Mouse (Mus musculus) liver, postnatal 0 days (tissue): Measurements from ENCODE around the gene Tfb2m.

ENCODE experiments used
- CTCF ChIP-seq: sonication (generic); IDR thresholded peaks from 2 replicates; pipeline ENCODE4 v1.5.1; 2016; ENCODE audit warnings: antibody characterized with exemption, low read depth
- EP300 ChIP-seq: IDR thresholded peaks from 2 replicates; pipeline ENCODE4 v1.6.1; 2016; ENCODE audit warnings: antibody characterized with exemption, low read depth, mild to moderate bottlenecking

DNA sequence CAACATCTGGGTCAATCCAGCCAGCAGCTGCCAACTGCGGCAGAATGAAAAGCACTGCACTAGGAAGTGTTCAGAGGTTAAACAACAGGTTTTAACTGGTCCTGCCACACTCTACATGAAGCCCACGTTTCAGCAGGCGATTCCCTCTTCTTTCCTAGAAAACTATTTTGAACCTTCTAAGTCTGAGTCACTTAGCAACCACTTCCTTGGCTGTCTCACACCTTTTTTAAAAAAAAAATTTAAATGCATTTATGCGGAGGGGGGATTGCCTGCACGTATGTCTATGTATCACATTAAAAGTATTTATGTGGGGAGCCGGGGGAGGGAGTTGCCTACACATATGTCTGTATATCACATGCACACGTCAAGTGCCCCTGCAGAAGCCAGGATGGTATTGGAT lies 34.2 kb downstream of the Tfb2m start:
- TF ChIP-seq CTCF (no peak), EP300 (no peak)
